ENCODE assay signal across 12 mouse cellular contexts in genomic region chr8:107119412-107119811, GRCm38 (mm10). TPM values are rescaled to one million over a fixed set of nuclear protein-coding genes. Genes with fewer than 3 reads are reported as not detected.
DNase-seq lines count a peak whose midpoint lies in the region; ATAC-seq lines count a peak whose summit lies in the region.
"Had no signal": no experiment of that assay in that cellular context is flagged by ENCODE, and none has a peak within 500 bp of the region (broad histone marks: within the 10 kb centered on the region; RNA-seq: fewer than 3 reads in every experiment).

No protein-coding gene starts in this region.

- intact Hi-C loops in heart, postnatal 25 days (cut with DNase I) = loop anchor here (5.0 kb wide), 1 partner anchor 53 kb away; no protein-coding TSS in a partner anchor

- no peaks in the 10 kb centered on the region for H3K36me3 ChIP-seq in heart, embryonic 12.5 days
- no peaks in the 10 kb centered on the region for H3K36me3 ChIP-seq in midbrain, embryonic 11.5 days (ENCODE audit: control insufficient read depth, insufficient read depth, low read length)
- H3K36me3 ChIP-seq in midbrain, embryonic 15.5 days (replicated peaks) = no peaks in the 10 kb centered on the region
- H3K36me3 ChIP-seq in heart, embryonic 16.5 days (ENCODE audit: control insufficient read depth, insufficient read depth) = no peaks in the 10 kb centered on the region
- H3K36me3 ChIP-seq in stomach, embryonic 16.5 days (ENCODE audit: control insufficient read depth, insufficient read depth, low read length) = no peaks in the 10 kb centered on the region
- H3K36me3 ChIP-seq: midbrain, embryonic 13.5 days had no signal

- DNase-seq in heart, postnatal 25 days (ENCODE audit: low spot score) = no peak
- peak; percentile 37 for DNase-seq in midbrain, embryonic 11.5 days (ENCODE audit: low spot score, missing footprints)
- DNase-seq: layer of hippocampus, postnatal 36 days had no signal

- 64% methylated on average over 9 of the region's 9 CpGs for WGBS in heart, embryonic 12.5 days
- 78% methylated on average over 9 of the region's 9 CpGs for WGBS in midbrain, embryonic 11.5 days
- 75% methylated on average over 9 of the region's 9 CpGs for WGBS in midbrain, embryonic 15.5 days
- WGBS in heart, embryonic 16.5 days = 57% methylated on average over 9 of the region's 9 CpGs
- WGBS in stomach, embryonic 16.5 days = 50% methylated on average over 9 of the region's 9 CpGs

- H3K4me3 ChIP-seq in heart, embryonic 12.5 days = no peak overlapping the region
- H3K4me3 ChIP-seq in midbrain, embryonic 11.5 days (ENCODE audit: low read depth, low read length) = no peak overlapping the region
- H3K4me3 ChIP-seq in midbrain, embryonic 15.5 days = no peak overlapping the region
- no peak overlapping the region for H3K4me3 ChIP-seq in heart, embryonic 16.5 days (ENCODE audit: low read length)
- H3K4me3 ChIP-seq in stomach, embryonic 16.5 days (replicated peaks; ENCODE audit: low read length) = no peak overlapping the region
- H3K4me3 ChIP-seq: midbrain, embryonic 13.5 days had no signal

- H3K27me3 ChIP-seq in heart, embryonic 12.5 days (replicated peaks) = no peaks in the 10 kb centered on the region
- no peaks in the 10 kb centered on the region; the same call in 1 of the 2 replicates for H3K27me3 ChIP-seq in midbrain, embryonic 11.5 days (ENCODE audit: control insufficient read depth, insufficient read depth, low read length)
- H3K27me3 ChIP-seq in midbrain, embryonic 15.5 days (replicated peaks) = no peaks in the 10 kb centered on the region
- H3K27me3 ChIP-seq in heart, embryonic 16.5 days (ENCODE audit: control insufficient read depth, insufficient read depth, low read length) = no peaks in the 10 kb centered on the region
- no peaks in the 10 kb centered on the region for H3K27me3 ChIP-seq in stomach, embryonic 16.5 days (ENCODE audit: control insufficient read depth, insufficient read depth, low read length)
- H3K27me3 ChIP-seq: midbrain, embryonic 13.5 days had no signal

- H3K4me2 ChIP-seq in heart, embryonic 12.5 days = no peak overlapping the region
- no peak overlapping the region for H3K4me2 ChIP-seq in midbrain, embryonic 11.5 days
- H3K4me2 ChIP-seq in midbrain, embryonic 15.5 days = no peak overlapping the region
- H3K4me2 ChIP-seq in heart, embryonic 16.5 days (ENCODE audit: low read depth, low read length) = peak overlapping the region; percentile 30; the same call in 1 of the 2 replicates
- no peak overlapping the region for H3K4me2 ChIP-seq in stomach, embryonic 16.5 days (ENCODE audit: low read depth, low read length)
- H3K4me2 ChIP-seq: midbrain, embryonic 13.5 days had no signal

- no peak overlapping the region for H3K9ac ChIP-seq in heart, embryonic 12.5 days
- no peak overlapping the region for H3K9ac ChIP-seq in midbrain, embryonic 11.5 days (ENCODE audit: low read length)
- H3K9ac ChIP-seq in midbrain, embryonic 15.5 days = no peak overlapping the region
- peak overlapping the region; percentile 54 for H3K9ac ChIP-seq in heart, embryonic 16.5 days (ENCODE audit: low read length)
- no peak overlapping the region for H3K9ac ChIP-seq in stomach, embryonic 16.5 days (ENCODE audit: low read length)
- H3K9ac ChIP-seq: liver, embryonic 14.5 days; midbrain, embryonic 13.5 days had no signal

- no peak for ATAC-seq in heart, embryonic 12.5 days (ENCODE audit: insufficient number of reproducible peaks, low FRiP score)
- ATAC-seq in midbrain, embryonic 11.5 days (ENCODE audit: low FRiP score) = no peak
- ATAC-seq in midbrain, embryonic 15.5 days (replicated peaks) = no peak
- ATAC-seq in heart, embryonic 16.5 days (replicated peaks; ENCODE audit: extremely low read depth, insufficient read depth, low FRiP score) = no peak
- ATAC-seq in stomach, embryonic 16.5 days (ENCODE audit: insufficient read depth, low FRiP score) = no peak
- ATAC-seq in frontal cortex, adult (ENCODE audit: low TSS enrichment) = no peak
- ATAC-seq: midbrain, embryonic 13.5 days had no signal

- H3K4me1 ChIP-seq in heart, embryonic 12.5 days (replicated peaks) = peaks cover 28% of the 10 kb centered on the region
- peaks cover 15% of the 10 kb centered on the region for H3K4me1 ChIP-seq in midbrain, embryonic 11.5 days (ENCODE audit: control insufficient read depth, insufficient read depth, low read length)
- 0 out of 2 replicates have a peak, but pooled peaks cover 2% of the 10 kb centered on the region for H3K4me1 ChIP-seq in midbrain, embryonic 15.5 days
- H3K4me1 ChIP-seq in heart, embryonic 16.5 days (ENCODE audit: control insufficient read depth, insufficient read depth, low read length) = peaks cover 16% of the 10 kb centered on the region
- H3K4me1 ChIP-seq in stomach, embryonic 16.5 days (ENCODE audit: control insufficient read depth, insufficient read depth, low read length) = peaks cover 17% of the 10 kb centered on the region; the same call in 1 of the 2 replicates

- H3K27ac ChIP-seq in heart, embryonic 12.5 days (ENCODE audit: poor library complexity, severe bottlenecking) = 0 out of 2 replicates have a peak overlapping the region, but pooled peaks have one; percentile 32
- no peak overlapping the region for H3K27ac ChIP-seq in midbrain, embryonic 11.5 days (ENCODE audit: low read depth, low read length)
- H3K27ac ChIP-seq in midbrain, embryonic 15.5 days = no peak overlapping the region
- H3K27ac ChIP-seq in heart, embryonic 16.5 days (ENCODE audit: low read length) = peak overlapping the region; percentile 80
- peak overlapping the region; percentile 77 for H3K27ac ChIP-seq in stomach, embryonic 16.5 days (ENCODE audit: low read length)
- H3K27ac ChIP-seq: liver, embryonic 14.5 days; midbrain, embryonic 13.5 days had no signal

- peaks cover 4% of the 10 kb centered on the region; the same call in 1 of the 2 replicates for H3K9me3 ChIP-seq in heart, embryonic 12.5 days (replicated peaks)
- H3K9me3 ChIP-seq in midbrain, embryonic 11.5 days (ENCODE audit: control insufficient read depth, low read length) = no peaks in the 10 kb centered on the region
- no peaks in the 10 kb centered on the region for H3K9me3 ChIP-seq in midbrain, embryonic 15.5 days
- H3K9me3 ChIP-seq in heart, embryonic 16.5 days (replicated peaks; ENCODE audit: control insufficient read depth, low read length) = no peaks in the 10 kb centered on the region
- H3K9me3 ChIP-seq in stomach, embryonic 16.5 days (replicated peaks; ENCODE audit: control insufficient read depth, low read length) = no peaks in the 10 kb centered on the region
- H3K9me3 ChIP-seq: midbrain, embryonic 13.5 days had no signal

RNA-seq across cellular contexts. Expression of gene Terf2, which starts 23.1 kb away (rescaled TPM):
- 12.0 and 12.7 TPM in 2 replicates for polyA plus RNA-seq in heart, embryonic 12.5 days (2016; fragmentation: Nextera tagmentation; extraction: Ambion mirVana)
- total RNA-seq in heart, postnatal 25 days (2021) = 10 to 100 TPM; 10.5 to 13.2 TPM
- 16.4 and 16.6 TPM in 2 replicates for polyA plus RNA-seq in midbrain, embryonic 11.5 days (2014; fragmentation: Nextera tagmentation; extraction: Ambion mirVana)
- 27.3 and 29.7 TPM in 2 replicates for polyA plus RNA-seq in midbrain, embryonic 15.5 days (2015; fragmentation: Nextera tagmentation; extraction: Ambion mirVana)
- polyA plus RNA-seq in heart, embryonic 16.5 days (2015; fragmentation: Nextera tagmentation; extraction: Ambion mirVana) = 10.0 and 10.2 TPM in 2 replicates
- 13.1 and 14.0 TPM in 2 replicates for polyA plus RNA-seq in stomach, embryonic 16.5 days (2015; fragmentation: Nextera tagmentation; extraction: Ambion mirVana)

RNA-seq across cellular contexts. Expression of gene Cyb5b, which starts 31.0 kb away (rescaled TPM):
- polyA plus RNA-seq in heart, embryonic 12.5 days (2016; fragmentation: Nextera tagmentation; extraction: Ambion mirVana) = 88.1 and 90.2 TPM in 2 replicates
- total RNA-seq in heart, postnatal 25 days (2021) = 10 to 100 TPM; 32.8 to 36.6 TPM
- 177 and 192 TPM in 2 replicates for polyA plus RNA-seq in midbrain, embryonic 11.5 days (2014; fragmentation: Nextera tagmentation; extraction: Ambion mirVana)
- polyA plus RNA-seq in midbrain, embryonic 15.5 days (2015; fragmentation: Nextera tagmentation; extraction: Ambion mirVana) = 109 and 116 TPM in 2 replicates
- polyA plus RNA-seq in heart, embryonic 16.5 days (2015; fragmentation: Nextera tagmentation; extraction: Ambion mirVana) = 54.3 and 54.9 TPM in 2 replicates
- 104 and 106 TPM in 2 replicates for polyA plus RNA-seq in stomach, embryonic 16.5 days (2015; fragmentation: Nextera tagmentation; extraction: Ambion mirVana)

RNA-seq across cellular contexts. Expression of gene Tmed6, which starts 54.0 kb away (rescaled TPM):
- not detected in 2 replicates for polyA plus RNA-seq in heart, embryonic 12.5 days (2016; fragmentation: Nextera tagmentation; extraction: Ambion mirVana)
- not detected for total RNA-seq in heart, postnatal 25 days (2021)
- not detected in 2 replicates for polyA plus RNA-seq in midbrain, embryonic 11.5 days (2014; fragmentation: Nextera tagmentation; extraction: Ambion mirVana)
- polyA plus RNA-seq in midbrain, embryonic 15.5 days (2015; fragmentation: Nextera tagmentation; extraction: Ambion mirVana) = not detected in 2 replicates
- 0.17 TPM in 1 of 2 replicates, not detected in the other for polyA plus RNA-seq in heart, embryonic 16.5 days (2015; fragmentation: Nextera tagmentation; extraction: Ambion mirVana)
- 82.3 and 84.1 TPM in 2 replicates for polyA plus RNA-seq in stomach, embryonic 16.5 days (2015; fragmentation: Nextera tagmentation; extraction: Ambion mirVana)
- total RNA-seq: layer of hippocampus, postnatal 36 days had no signal
- polyA plus RNA-seq: embryonic facial prominence, embryonic 11.5 days; midbrain, embryonic 13.5 days; neural tube, embryonic 14.5 days had no signal

Comparison
In these comparisons a context has a peak if more than half of its experiments do, and no peak if none do; other contexts are left out.
1. H3K27ac ChIP-seq: peak in heart, embryonic 12.5 days (single experiment), heart, embryonic 16.5 days (single experiment) and stomach, embryonic 16.5 days (single experiment); none in midbrain, embryonic 11.5 days (single experiment) and midbrain, embryonic 15.5 days (single experiment).
2. RNA of gene Tmed6, which starts 54.0 kb away (polyA plus RNA-seq): 82.3 to 84.1 TPM in stomach, embryonic 16.5 days; 0.17 TPM in heart, embryonic 16.5 days, not detected in heart, embryonic 12.5 days, not detected in midbrain, embryonic 11.5 days and not detected in midbrain, embryonic 15.5 days; every median in the first group is over 10 times any median in the second.